Mouse (Mus musculus) cerebellum, postnatal 10 days (tissue): ENCODE data around the gene Bbox1.

ENCODE experiments used
- DNase-seq, 2 experiments: peaks; one replicate each; pipeline ENCODE4 v3.0.0; 2021; ENCODE audit warnings: mixed read lengths in 2 of 2

The Bbox1 gene

DNA sequence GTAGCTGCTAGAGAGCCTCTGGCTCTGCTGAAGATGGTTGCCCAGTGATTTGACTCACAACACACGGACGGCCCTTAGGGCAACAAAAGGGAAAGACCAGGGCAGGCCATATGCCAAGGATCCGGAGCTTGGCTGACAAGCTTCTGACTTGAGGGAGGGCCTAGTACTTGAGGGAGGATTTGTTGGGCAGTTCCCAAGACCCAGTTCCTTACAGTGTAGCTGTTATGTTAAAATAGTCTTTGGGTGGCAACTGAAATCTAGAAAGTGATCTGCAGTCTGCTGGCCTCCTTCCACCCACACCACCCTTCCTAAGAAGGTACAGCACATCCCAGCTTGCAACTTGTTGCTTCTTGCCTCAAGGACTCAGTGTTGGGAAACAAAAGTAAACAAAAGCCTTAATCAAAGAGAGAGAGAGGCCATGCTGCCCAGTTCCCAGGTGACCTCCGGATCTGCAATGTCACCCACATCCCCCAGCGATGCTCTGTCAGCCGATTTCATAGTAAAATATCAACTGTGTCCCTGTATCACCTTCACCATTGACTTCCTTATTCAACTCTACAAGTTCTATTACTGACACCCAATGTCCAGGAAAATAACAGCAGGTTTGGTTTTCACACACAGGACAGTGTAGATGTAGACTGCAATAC, at the start of gene Bbox1:
Bbox1 (minus strand) TSS at position 52 of the 647 bp plus-strand sequence.
- DNase-seq, result peak; percentile 30 to 64

GRCm38 (mm10) chr2:110363855-110364254, 49.5 kb upstream of the Bbox1 start:
- DNase-seq, result no peak

GRCm38 (mm10) chr2:110362432-110363283, 48.3 kb upstream of the Bbox1 start, which contains the start of gene Fibin:
Gene Fibin (minus strand): TSS chr2:110363183.
- peak; percentile 49 to 57 for DNase-seq

DNA sequence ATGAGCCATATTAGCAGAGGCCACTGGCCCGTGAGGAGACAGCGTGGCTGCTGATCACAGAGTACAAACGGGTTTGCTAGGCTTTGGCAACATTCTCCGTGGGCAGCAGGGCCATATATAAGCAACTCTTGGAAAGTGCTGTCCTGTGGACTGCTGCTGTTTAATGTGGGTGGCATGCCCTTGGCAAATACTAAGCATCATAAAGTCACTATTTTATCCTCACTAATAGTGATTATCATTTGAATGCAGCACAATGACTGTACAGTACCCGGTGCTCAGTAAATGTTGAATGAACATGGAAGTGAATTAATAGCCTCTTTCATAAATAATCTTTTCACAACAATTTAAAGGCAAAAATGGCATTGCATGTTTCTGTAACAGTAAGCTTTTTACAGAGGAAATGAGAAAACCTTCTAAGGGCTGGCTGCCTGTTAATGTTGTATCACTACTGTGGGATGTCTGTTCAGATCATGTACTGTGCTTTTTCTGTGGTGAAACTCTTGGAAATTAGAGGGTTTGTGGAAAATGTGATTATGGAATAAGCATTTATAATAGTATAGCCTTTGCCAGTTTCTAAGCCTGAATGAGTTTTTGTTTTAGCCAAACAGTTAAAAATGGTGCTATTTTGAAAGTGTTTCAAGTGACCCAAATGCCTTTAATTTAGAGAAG, 39.1 kb upstream of the Bbox1 start:
- DNase-seq, result peak in 1 of 2 experiments; percentile 8

DNA sequence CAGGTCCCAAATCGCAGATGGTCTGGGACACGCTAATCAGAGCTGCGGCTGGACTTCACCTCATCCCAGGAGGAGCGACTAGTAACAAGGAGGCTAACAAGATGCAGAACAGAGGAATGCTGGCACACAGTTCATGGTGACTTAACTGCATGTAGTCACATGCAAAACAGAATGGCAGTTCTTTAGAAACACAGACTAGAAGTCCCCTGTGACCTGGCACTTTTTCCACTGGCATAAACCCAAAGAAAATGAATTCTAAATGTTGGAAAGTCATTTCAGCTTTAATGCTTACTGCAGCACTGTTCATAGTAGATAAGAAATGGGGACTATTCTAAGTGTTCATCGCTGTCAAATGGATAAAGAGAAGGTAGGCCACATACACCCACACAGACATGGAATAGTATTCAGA, 37.5 kb upstream of the Bbox1 start:
- peak; percentile 9 to 21 for DNase-seq

DNA sequence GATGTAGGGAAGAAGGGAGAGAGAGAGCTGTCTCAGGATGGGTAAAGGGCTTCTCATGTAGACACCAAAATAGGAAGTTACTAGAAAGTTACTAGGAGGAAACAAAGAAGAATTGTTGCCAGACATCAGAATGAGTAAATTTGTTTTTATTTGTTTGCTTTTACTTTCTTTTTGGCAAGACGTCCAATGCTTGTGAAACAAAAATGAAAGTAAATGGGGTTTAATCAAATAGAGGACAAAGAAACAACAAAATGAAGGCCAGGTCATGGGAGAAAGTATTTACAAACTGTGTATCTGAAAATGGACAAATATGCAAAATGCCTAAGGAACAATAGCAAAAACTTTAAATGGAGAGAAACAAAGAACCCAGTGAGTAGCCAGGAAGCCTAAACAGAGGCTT, 37.0 kb upstream of the Bbox1 start:
- no peak for DNase-seq

- no peak for DNase-seq
These were observed 14.6 kb upstream of the Bbox1 start for GRCm38 (mm10) chr2:110328953-110329352.

GRCm38 (mm10) chr2:110319949-110320348, 5.6 kb upstream of the Bbox1 start:
- DNase-seq, result no peak

- DNase-seq, result no peak
These were observed 4.9 kb upstream of the Bbox1 start for GRCm38 (mm10) chr2:110319266-110319665.

GRCm38 (mm10) chr2:110318719-110319118, 4.4 kb upstream of the Bbox1 start:
- no peak for DNase-seq

DNA sequence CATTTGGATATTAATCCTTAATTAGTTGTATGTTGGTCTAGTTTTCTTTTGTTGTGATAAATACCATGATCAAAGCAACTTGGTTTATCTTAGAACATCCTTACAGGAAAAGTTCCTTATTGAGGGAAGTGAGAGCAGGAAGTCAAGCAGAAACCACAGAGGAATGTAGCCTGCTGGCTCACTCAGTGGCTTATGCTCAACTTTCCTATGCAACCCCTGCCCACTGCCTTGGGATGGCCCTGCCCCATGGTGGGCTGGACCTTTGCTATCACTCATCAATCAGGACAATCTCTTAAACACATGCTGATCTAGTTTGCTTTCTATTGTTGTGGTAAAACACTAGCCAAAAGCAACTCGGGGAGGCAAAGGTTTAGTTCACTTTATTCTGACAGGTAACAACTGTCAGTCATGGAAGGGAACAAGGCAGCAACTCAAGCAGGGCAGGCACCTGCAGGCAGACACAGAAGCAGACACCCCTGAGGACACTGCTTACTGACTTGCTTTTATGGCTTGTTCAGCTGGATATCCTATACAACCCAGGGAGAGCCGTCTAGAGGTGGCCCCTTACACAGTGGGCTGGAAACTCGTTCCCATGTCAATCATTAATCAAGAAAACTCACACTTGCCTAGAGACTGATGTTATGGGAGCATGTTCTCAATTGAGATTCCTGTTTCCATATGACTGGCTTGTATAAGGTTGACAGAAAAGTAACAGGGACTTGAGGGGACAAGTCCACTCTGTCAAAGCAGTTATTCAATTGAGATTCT, 1.9 kb upstream of the Bbox1 start:
- no peak for DNase-seq

DNA sequence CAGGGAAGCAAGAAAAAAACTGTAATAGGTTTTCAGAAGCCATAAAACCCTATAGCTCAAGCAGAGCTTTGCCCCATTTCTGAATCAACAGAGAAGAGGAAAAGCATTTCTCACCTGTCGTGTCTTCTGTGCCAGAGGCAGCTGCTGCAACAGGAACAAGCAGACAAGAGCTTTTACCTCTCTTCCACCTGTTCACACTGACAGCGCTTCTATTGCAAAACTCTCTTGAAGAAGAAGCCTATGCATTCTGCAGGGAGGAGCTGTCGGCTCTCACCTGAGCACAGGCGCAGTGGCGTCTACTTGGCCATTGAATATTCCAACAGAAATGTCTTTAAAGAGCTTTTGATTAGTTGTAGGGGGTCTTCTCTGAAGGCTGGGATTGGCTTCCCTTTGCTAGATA, 286 bp downstream of the Bbox1 start:
- DNase-seq, result no peak

DNA sequence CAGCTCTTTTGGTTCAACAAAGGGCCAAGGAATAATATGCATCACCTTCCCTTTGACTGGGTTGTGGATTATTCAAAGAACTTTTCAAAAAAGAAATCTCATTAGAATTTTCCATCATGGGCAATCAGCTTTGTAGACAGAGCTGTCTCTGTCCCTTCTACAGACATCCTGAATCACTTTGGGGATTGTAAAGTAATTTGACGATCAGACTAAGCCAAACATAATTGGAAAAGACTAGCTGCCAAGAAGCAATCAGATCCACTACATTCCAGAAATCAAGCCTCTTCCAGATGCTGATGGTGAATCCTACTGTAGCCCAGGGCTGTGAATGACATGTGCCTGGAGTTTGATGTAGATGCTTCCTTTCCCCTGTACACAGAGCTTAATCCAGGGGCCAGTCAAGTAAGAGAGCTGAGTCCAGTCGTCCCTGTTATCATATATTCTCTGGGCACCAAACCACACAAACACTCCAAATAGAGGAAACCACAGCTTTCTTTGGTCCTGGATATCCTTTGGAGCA, 995 bp downstream of the Bbox1 start:
- no peak for DNase-seq

DNA sequence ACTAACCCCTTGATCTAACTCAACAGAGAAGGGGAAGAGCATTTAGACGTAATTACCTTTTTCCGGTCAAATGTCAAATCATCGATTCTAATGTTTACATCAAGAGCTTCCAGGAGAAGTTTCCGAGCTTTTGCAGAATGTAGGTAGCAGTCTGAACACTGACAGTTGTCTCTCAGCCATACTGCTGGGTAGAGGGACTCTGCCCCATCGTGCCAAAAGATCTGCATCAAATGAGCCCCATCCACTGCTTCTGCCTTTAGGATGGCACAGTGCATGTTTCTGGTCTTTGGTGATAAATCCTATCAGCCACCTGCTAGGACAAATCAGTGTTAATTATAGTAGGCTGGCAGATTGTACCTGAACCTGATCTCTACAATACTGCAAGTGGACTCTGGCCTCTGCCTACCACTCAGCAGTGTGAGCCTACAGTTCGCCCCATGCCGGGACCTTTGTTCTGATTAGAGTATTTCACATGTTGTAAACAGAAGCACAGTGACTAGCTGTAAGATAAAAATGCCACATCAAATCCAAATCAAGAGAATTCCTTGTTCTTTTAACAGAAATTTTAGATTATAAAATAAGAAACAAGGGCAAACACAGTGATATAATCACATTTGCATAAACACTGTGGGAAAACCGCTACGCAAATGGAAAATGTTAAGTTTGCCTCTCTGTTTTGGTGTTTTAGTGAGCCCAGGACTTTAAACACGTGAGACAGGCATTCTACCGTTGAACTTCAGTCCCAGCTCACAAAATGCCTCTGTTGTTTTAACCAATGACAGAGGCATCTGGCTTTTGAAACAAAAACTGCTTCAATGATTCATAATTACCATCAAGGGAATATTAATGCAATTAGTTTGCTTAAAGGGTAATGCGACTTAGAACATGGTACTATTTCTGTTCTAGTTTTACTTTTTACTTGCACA, 8.7 kb downstream of the Bbox1 start:
- peak; percentile 16 to 41 for DNase-seq

DNA sequence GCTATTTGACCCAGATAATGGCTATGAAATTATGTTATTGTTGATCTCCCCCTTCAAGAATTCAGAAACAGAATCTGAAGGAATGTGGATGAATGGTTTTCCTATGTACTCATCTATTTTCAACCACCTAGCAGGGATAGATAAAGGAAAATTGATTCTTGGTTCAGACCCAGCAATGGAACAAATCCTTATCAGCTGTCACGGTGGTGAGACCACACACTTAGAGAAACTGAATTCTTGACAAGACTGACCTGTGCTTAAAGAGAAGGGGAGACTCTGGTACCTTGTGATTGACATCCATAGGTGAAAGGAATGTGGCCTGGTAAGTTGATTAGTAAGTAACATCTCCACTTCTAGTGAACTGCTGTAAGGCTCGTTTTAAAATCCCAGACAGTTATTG, 12.1 kb downstream of the Bbox1 start:
- no peak for DNase-seq

GRCm38 (mm10) chr2:110301314-110301713, 13.0 kb downstream of the Bbox1 start:
- DNase-seq, result no peak

DNA sequence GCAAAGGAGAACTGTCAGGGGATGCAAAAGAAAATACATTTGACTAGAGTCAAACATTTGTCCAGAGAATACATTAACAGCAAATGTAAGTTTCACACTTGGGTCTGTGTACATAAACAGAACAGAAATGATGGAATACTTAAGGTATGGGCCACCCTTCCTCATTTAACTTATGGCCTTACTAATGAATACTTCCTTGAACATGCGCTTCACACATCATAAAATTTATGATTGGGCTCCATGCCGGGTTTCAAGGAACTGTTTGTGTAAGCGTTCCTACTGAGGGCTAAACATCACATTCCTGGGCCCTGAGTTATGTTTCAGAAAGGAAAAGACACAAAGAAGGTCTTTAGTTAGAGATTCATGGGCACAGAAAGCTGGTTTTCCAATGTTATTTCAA, 19.4 kb downstream of the Bbox1 start:
- DNase-seq, result no peak

GRCm38 (mm10) chr2:110287959-110288358, 26.4 kb downstream of the Bbox1 start:
- DNase-seq, result no peak

DNA sequence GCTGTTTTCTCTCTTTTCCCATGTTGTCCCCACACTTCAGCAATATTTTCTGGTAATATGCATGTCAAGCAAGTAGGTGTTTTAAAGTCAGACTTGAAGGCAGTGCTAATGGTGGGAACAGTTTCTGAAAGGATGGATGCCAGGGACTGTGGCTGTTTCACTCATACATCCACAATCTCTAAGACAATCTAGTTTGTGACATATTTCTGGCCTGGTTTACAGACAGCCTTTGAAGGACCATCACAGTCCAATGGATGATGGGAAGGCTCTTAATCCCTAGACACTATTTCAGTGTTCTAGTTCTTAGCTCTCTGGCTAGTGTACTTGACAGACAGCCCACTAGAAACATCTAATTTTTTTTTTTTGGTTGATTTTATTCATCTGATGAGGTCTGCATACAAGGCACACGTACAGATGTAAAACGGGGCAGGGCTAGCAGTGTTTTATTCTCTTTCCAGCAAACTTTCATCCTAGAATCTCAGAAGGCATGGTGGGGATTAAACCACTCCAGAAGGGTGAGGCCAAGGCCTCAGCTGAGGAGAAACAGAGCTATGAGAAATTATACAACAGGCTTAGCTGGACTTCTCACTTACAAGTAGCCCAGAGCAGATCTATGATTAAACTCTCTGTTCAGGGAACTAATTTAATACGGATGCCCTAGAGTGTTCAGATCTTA, 28.4 kb downstream of the Bbox1 start:
- no peak for DNase-seq

- peak in 1 of 2 experiments; percentile 3 for DNase-seq
These were observed 38.9 kb downstream of the Bbox1 start for GRCm38 (mm10) chr2:110275424-110275823.

DNA sequence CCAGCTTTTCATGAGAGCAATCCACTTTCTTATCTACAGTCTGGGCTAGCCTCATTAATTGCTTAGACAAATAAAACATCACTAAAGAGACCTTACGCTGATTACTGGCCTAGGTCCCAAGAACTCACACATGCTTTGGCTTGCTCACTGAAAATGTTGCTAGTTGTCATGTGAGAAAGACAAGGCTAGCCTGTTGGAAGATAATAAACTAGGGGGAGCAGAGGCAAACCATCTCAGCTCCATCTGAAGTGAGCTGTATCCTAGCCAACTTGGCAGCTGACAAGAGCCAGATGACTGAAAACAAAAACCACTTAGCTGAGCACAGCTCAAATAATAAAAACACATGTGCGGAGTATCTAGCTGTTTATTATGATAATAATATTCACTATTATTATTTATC, 40.2 kb downstream of the Bbox1 start:
- peak; percentile 19 to 37 for DNase-seq
